Mouse (Mus musculus) embryonic facial prominence, embryonic 11.5 days (tissue): ENCODE data around the gene Rrm2. TPM values are rescaled to one million over a fixed set of nuclear protein-coding genes. Genes with fewer than 3 reads are reported as not detected.

Source experiments
- ATAC-seq: fragments of 200-750 bp; cut with Nextera tagmentation; replicated peaks from 2 replicates; pipeline ENCODE4 v1.8.0; 2017; ENCODE audit warnings: low read depth; ENCODE audit not compliant: insufficient number of reproducible peaks, low FRiP score, low TSS enrichment
- DNase-seq: peaks from one replicate; pipeline ENCODE4 v3.0.0-alpha.2; 2015; ENCODE audit warnings: low spot score
- H3K27ac ChIP-seq: fragments of 300-500 bp; sonication (generic); replicated peaks from 2 replicates; pipeline ENCODE4 v1.5.1; 2014; ENCODE audit warnings: mild to moderate bottlenecking, low read depth, low read length, control low read depth
- H3K27me3 ChIP-seq: fragments of 300-500 bp; sonication (generic); 2 replicates; pipeline ENCODE4 v1.6.1; 2014; ENCODE audit warnings: mild to moderate bottlenecking, low read length, moderate library complexity, mixed read lengths; ENCODE audit not compliant: control insufficient read depth, insufficient read depth
- H3K36me3 ChIP-seq: fragments of 300-500 bp; sonication (generic); replicated peaks from 2 replicates; pipeline ENCODE4 v1.6.1; 2014; ENCODE audit warnings: low read depth, mild to moderate bottlenecking, low read length, moderate library complexity, mixed read lengths; ENCODE audit not compliant: control insufficient read depth, insufficient read depth
- H3K4me1 ChIP-seq: fragments of 300-500 bp; sonication (generic); 2 replicates; pipeline ENCODE4 v1.6.1; 2014; ENCODE audit warnings: low read length, mixed read lengths; ENCODE audit not compliant: control insufficient read depth, insufficient read depth
- H3K4me2 ChIP-seq: fragments of 300-500 bp; sonication (generic); 2 replicates; pipeline ENCODE4 v1.6.1; 2014; ENCODE audit warnings: low read depth, mild to moderate bottlenecking, control low read depth, low read length, moderate library complexity
- H3K4me3 ChIP-seq: fragments of 300-500 bp; sonication (generic); 2 replicates; pipeline ENCODE4 v1.5.1; 2014; ENCODE audit warnings: low read depth, low read length, control low read depth
- H3K9ac ChIP-seq: fragments of 300-500 bp; sonication (generic); replicated peaks from 2 replicates; pipeline ENCODE4 v1.6.1; 2014; ENCODE audit warnings: mild to moderate bottlenecking, control low read depth, low read length
- H3K9me3 ChIP-seq: fragments of 300-500 bp; sonication (generic); replicated peaks from 2 replicates; pipeline ENCODE4 v1.6.1; 2016; ENCODE audit warnings: mild to moderate bottlenecking, low read length, inconsistent platforms, mixed read lengths; ENCODE audit not compliant: control insufficient read depth
- WGBS: fragments of 180-500 bp; shearing (Covaris S2); extraction: QIAGEN DNeasy Blood & Tissue Kit; methylation state at CpG from one replicate; pipeline ENCODE4 v1.1.7; 2014; 5-methylcytosine and 5-hydroxymethylcytosine counted together
- polyA plus RNA-seq: library from polyadenylated mRNA; unstranded; fragments of >200 nt; fragmentation: Nextera tagmentation; extraction: Ambion mirVana; gene quantifications from 2 replicates; pipeline ENCODE4 v1.2.1, GENCODE M21; 2014

The Rrm2 gene
- polyA plus RNA-seq, 1 experiment from 2014 or later = 431 TPM

DNA sequence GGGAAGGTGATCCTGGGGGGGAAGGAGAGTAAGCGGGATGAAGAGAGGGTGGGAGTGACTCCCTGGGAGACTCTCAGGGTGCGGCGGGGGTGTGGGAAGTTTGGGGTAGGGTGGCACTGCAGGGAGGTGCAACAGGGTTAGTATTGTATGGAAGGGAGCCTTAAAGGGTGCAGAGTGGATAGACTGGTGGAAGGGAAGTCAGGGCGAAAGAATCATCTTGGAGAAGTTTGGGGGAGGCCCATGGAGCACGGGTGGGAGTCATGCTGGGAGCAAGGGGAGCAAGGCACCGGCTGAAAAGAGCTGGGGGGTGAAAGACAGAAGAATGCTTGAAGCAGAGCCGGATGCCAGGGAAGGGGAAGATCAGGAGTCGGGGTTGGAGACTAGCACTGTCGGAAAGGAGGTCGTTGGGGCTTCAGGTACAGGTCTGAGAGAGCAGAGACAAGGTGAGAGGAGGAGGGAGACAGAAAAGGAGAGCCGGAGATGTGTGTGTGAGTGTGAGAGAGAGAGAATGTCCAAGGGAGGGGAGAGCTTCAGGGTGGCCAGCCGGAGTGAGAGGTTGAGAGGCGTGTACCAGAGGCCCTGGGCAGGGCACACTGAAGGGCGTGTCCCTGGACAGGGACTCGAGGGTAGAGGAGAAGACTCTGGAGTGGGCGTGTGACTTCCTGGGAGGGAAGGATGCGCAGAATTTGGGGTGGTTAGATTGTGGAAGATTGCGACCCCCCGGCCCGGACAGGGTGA, 26.6 kb upstream of the Rrm2 start, which contains the start of gene Cys1:
Gene Cys1 (minus strand): TSS at position 528 of the 738 bp plus-strand sequence.
- H3K27ac ChIP-seq = no peak within 1 kb of the TSS
- no peaks in the 10 kb centered on the region for H3K36me3 ChIP-seq
- peak within 1 kb of the TSS; percentile 71 for H3K9ac ChIP-seq
- H3K4me3 ChIP-seq = peak within 1 kb of the TSS; percentile 47
- ATAC-seq (peak; percentile 37; the same call in 1 of the 2 replicates), DNase-seq (peak; percentile 8)
- no peaks in the 10 kb centered on the region for H3K4me1 ChIP-seq
- H3K4me2 ChIP-seq = peak within 1 kb of the TSS; percentile 71
- WGBS = 2% methylated on average over 20 of the region's 20 CpGs
- peaks cover 15% of the 10 kb centered on the region for H3K27me3 ChIP-seq
- no peaks in the 10 kb centered on the region for H3K9me3 ChIP-seq

DNA sequence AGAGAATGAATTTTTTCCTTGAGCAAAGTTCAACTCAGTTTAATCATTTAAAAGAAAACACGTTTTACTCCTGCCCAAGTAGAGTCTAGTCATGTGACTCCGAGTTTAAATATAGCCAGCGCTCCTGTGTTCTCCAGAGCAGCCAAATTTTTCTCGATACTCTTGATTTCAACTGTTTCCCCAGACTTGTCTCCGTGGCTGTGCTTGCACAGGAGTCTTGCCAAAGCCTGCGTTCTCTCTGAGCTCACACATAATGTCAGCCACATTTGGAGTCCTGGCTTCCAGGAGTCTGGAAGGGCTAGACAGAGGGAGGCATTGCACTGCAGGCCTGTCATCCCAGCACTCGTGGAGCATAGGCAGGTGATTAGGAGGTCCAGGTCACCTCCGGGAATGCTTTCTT, 25.5 kb upstream of the Rrm2 start:
- Histone ChIP-seq H3K36me3 (no peaks in the 10 kb centered on the region), H3K4me2 (no peak overlapping the region), H3K9me3 (no peaks in the 10 kb centered on the region), H3K27me3 (peaks cover 15% of the 10 kb centered on the region), H3K4me1 (no peaks in the 10 kb centered on the region), H3K9ac (no peak overlapping the region), H3K27ac (no peak overlapping the region), H3K4me3 (no peak overlapping the region)
- WGBS = 44% methylated on average over 8 of the region's 8 CpGs
- DNase-seq = no peak
- ATAC-seq = no peak

DNA sequence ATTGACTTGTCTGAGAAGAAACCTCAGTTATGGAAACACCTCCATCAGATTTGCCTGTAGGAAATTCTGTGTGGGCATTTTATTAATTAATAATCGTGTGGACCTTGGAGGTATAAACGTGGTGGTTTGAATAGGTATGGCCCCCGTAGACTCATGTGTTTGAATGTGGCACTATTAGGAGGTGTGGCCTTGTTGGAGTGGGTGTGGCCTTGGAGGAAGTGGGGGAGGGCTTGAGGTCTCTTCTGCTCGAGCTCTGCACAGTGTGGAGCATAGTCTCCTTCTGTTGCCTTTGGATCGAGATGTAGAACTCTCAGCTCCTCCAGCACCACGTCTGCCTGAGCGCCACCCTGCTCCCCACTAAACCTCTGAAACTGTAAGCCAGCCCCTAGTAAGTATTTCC, 24.6 kb upstream of the Rrm2 start:
- Histone ChIP-seq H3K27me3 (peaks cover 15% of the 10 kb centered on the region), H3K27ac (no peak overlapping the region), H3K36me3 (no peaks in the 10 kb centered on the region), H3K4me1 (no peaks in the 10 kb centered on the region), H3K4me3 (no peak overlapping the region), H3K4me2 (no peak overlapping the region), H3K9me3 (no peaks in the 10 kb centered on the region), H3K9ac (no peak overlapping the region)
- no peak for DNase-seq
- WGBS = 62% methylated on average over 7 of the region's 7 CpGs
- ATAC-seq = no peak

DNA sequence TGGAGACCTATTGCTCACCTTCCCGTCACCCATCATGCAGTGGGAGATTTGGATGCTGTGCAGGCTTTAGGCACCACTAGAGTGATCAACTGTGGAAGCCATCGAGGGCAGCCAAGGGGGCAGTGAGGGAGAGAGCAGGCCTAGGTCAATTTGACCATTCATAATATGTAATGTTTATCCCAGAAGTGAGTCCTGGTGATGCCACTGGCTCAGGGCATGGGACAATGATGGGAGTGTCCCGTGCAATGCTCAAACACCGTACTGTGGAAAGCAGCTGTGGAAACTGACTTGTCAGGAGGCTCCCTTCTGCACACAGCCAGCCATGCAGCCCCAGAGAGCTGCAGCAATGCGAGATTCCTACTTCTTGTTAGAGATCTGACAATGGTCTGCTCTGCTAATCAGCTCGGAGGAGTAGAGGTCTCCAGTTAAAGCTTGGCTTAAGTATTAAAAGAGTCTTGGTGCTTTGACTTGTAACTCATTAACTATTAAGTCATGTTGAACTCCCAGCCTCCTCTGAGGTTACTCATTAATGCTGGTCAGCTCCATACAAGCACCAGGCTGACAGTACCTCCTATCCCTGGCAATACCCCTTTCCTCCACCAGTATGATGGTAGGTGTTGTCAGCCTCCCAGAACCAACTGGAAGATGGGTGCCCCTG, 21.9 kb upstream of the Rrm2 start:
- no peak overlapping the region for H3K9ac ChIP-seq
- no peak overlapping the region for H3K4me3 ChIP-seq
- 79% methylated on average over 6 of the region's 6 CpGs for WGBS
- H3K4me2 ChIP-seq = no peak overlapping the region
- DNase-seq (no peak), ATAC-seq (no peak)
- H3K36me3 ChIP-seq = no peaks in the 10 kb centered on the region
- no peaks in the 10 kb centered on the region for H3K4me1 ChIP-seq
- no peak overlapping the region for H3K27ac ChIP-seq
- peaks cover 10% of the 10 kb centered on the region for H3K27me3 ChIP-seq
- H3K9me3 ChIP-seq = no peaks in the 10 kb centered on the region

DNA sequence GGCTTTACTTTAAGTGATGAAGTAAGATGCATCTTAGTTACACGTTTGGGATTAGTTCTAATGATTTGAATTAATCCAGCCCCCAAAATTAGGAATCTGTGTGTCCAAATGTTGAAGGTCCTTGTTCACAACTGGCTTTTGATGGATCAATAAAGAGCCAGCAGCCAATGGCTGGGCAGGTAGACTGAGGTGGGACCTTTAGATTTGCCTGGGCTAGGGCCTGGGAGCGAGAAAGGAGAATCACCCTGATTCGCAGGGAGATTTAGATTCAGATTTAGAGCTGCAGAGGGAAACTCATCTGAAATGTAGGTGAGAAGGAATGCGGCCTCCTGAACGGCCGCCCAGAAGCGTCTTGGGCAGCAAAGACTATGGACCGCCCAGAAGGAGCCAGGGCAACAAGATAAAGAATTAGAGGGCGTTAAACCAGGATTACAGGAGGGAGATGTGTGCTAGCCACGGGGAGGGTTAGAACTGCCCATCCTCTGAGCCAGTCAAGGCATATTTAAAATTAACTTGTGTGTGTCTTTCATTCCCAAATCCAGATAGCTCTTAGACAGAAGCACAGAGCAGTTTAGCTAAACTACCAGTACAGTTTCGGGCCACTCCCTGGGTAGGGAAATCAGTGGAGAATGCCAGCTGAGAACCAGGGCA, 21.2 kb upstream of the Rrm2 start:
- WGBS = 79% methylated on average over 11 of the region's 11 CpGs
- Histone ChIP-seq H3K4me1 (no peaks in the 10 kb centered on the region), H3K9me3 (no peaks in the 10 kb centered on the region)

DNA sequence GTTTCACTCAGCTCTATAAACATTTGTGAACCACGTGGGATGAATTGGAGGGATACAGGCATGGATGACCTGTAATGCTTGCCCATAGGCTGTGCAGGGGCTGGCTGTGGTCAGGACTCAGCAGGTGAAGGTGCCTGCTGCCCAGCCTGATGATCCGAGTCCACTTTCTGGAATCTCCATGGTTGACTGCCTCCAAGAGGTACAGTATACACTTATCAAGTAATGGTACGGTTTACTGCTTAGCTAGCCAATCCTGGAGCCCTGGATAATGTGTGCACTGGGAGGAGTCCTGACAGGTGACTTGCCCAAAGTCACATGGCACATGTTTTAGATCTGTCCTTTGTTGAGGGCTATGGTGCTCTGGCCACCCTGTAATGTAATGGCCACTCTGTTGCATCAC, 17.7 kb upstream of the Rrm2 start:
- Histone ChIP-seq H3K36me3 (no peaks in the 10 kb centered on the region), H3K9me3 (no peaks in the 10 kb centered on the region), H3K4me2 (no peak overlapping the region), H3K27me3 (no peaks in the 10 kb centered on the region), H3K9ac (no peak overlapping the region), H3K27ac (no peak overlapping the region), H3K4me3 (no peak overlapping the region), H3K4me1 (no peaks in the 10 kb centered on the region)
- 88% methylated on average over 3 of the region's 3 CpGs for WGBS
- no peak for ATAC-seq
- no peak for DNase-seq

More for the DNA sequence above, 21.2 kb upstream of the Rrm2 start:
- DNase-seq (no peak), ATAC-seq (no peak)
- no peak overlapping the region for H3K4me3 ChIP-seq
- H3K27ac ChIP-seq = no peak overlapping the region
- peaks cover 4% of the 10 kb centered on the region for H3K27me3 ChIP-seq
- H3K9ac ChIP-seq = no peak overlapping the region
- no peak overlapping the region for H3K4me2 ChIP-seq
- H3K36me3 ChIP-seq = no peaks in the 10 kb centered on the region

DNA sequence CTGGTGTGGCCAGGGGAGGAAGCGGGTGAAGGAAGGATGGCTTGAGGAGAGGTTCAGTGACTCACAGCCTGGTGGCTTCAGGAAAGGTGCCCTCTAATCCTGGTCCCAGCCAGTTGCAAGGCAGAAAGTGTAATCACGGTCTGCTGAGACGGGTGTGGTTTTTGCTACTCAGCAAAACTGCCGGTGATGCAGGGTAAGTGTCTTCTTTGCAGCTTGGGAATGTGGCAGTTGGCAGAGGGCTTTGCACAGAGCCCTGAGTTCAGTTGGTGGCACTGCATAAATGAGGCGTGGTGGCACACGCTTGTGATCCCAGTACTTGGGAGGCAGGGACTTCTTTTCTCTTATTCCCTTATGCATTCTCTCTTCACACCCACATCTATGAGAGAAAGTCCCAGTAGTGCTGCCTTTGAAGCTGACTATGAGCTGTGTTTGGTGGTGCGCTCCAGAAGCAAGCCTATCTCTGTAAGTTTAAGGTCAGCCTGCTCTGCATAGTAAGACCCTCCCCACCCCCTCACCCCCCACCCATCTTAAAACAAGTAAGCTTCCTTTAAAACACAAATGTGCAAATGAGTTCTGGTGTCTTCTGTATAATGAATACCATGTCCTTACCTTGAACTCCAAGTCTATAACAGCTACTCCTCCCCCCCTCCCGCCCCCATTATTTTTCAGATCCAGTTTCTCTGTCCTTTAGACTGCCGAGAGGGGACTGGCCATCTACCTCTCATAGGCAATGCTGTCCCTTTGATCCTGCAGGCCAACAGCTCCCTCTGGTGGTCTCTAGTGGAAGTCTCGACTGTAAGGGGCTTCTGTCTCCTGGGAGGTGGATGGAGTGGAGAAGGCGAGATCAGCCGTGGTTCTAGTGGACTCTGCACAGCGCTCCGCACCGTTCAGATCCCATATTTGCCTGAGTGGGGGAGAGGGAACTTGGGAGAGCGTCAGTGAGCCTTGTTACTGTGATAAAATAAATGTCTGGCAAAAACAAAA, 11.2 kb upstream of the Rrm2 start:
- WGBS = 42% methylated on average over 16 of the region's 16 CpGs
- H3K9me3 ChIP-seq = no peaks in the 10 kb centered on the region
- no peaks in the 10 kb centered on the region for H3K27me3 ChIP-seq
- H3K4me1 ChIP-seq = no peaks in the 10 kb centered on the region
- DNase-seq = peak; percentile 91
- H3K4me2 ChIP-seq = no peak overlapping the region
- H3K27ac ChIP-seq = no peak overlapping the region
- ATAC-seq = peak; percentile 89
- H3K4me3 ChIP-seq = no peak overlapping the region
- H3K9ac ChIP-seq = no peak overlapping the region
- H3K36me3 ChIP-seq = no peaks in the 10 kb centered on the region
